Mouse (Mus musculus): ENCODE results near the gene Adcy2. TPM values are rescaled to one million over a fixed set of nuclear protein-coding genes. Genes with fewer than 3 reads are reported as not detected.

Gene Adcy2
- polyA plus RNA-seq, 1 experiment from 2014 or later, result 0.31 TPM

- WGBS (ENCODE audit: insufficient replicate concordance), result 54% methylated on average over 2 of the region's 2 CpGs
- Histone ChIP-seq H3K4me3 (ENCODE audit: low read depth, low read length) (no peak overlapping the region), H3K36me3 (replicated peaks; ENCODE audit: insufficient read depth, low read length) (no peaks in the 10 kb centered on the region), H3K27ac (ENCODE audit: low read depth) (no peak overlapping the region), H3K9me3 (ENCODE audit: low read length) (no peaks in the 10 kb centered on the region), H3K27me3 (ENCODE audit: insufficient read depth, low read length) (no peaks in the 10 kb centered on the region), H3K9ac (replicated peaks) (no peak overlapping the region), H3K4me1 (ENCODE audit: insufficient read depth) (no peaks in the 10 kb centered on the region), H3K4me2 (ENCODE audit: low read depth, low read length) (no peak overlapping the region)
- TF ChIP-seq EP300 (IDR thresholded peaks at IDR 0.05; ENCODE audit: low read depth) (no peak), CTCF (IDR thresholded peaks at IDR 0.05; ENCODE audit: low read depth) (no peak)
- DNase-seq (no peak), ATAC-seq (no peak)
Measured at GRCm38 (mm10) chr13:68942735-68943134, 56.6 kb downstream of the Adcy2 start.

GRCm38 (mm10) chr13:68941429-68941828 lies 57.9 kb downstream of the Adcy2 start:
- H3K9ac ChIP-seq (replicated peaks), result no peak overlapping the region
- no peak overlapping the region for H3K4me2 ChIP-seq (ENCODE audit: low read depth, low read length)
- no peak for DNase-seq
- no peak for ATAC-seq
- H3K9me3 ChIP-seq (ENCODE audit: low read length), result no peaks in the 10 kb centered on the region
- no peak overlapping the region for H3K4me3 ChIP-seq (ENCODE audit: low read depth, low read length)
- H3K36me3 ChIP-seq (replicated peaks; ENCODE audit: insufficient read depth, low read length), result no peaks in the 10 kb centered on the region
- H3K27ac ChIP-seq (ENCODE audit: low read depth), result no peak overlapping the region
- TF ChIP-seq CTCF (IDR thresholded peaks at IDR 0.05; ENCODE audit: low read depth) (no peak), EP300 (IDR thresholded peaks at IDR 0.05; ENCODE audit: low read depth) (no peak)
- no peaks in the 10 kb centered on the region for H3K27me3 ChIP-seq (ENCODE audit: insufficient read depth, low read length)
- WGBS (ENCODE audit: insufficient replicate concordance), result 60% methylated on average over 1 of the region's 1 CpGs
- H3K4me1 ChIP-seq (ENCODE audit: insufficient read depth), result no peaks in the 10 kb centered on the region

DNA sequence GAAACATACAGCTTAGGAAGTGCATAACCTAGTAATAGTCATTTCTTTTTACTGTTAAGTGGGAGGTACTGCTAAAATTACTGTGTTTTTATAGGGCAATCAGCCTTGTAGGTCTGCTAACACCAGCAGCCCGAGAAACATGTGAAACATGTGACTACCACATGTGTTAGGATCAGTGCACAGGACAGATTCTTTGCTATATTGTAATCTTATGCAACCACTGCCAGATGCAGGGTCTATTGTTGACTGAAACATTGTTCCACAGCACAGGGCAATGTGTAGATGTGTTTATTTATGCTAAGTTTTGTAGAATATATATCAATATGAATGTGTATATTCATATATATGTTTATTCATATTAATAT lies 67.1 kb downstream of the Adcy2 start:
- Histone ChIP-seq H3K27ac (ENCODE audit: low read depth) (no peak overlapping the region), H3K4me3 (ENCODE audit: low read depth, low read length) (no peak overlapping the region), H3K36me3 (replicated peaks; ENCODE audit: insufficient read depth, low read length) (no peaks in the 10 kb centered on the region), H3K27me3 (ENCODE audit: insufficient read depth, low read length) (no peaks in the 10 kb centered on the region), H3K9ac (replicated peaks) (no peak overlapping the region), H3K9me3 (ENCODE audit: low read length) (no peaks in the 10 kb centered on the region), H3K4me2 (ENCODE audit: low read depth, low read length) (no peak overlapping the region), H3K4me1 (ENCODE audit: insufficient read depth) (no peaks in the 10 kb centered on the region)
- 56% methylated on average over 1 of the region's 1 CpGs for WGBS (ENCODE audit: insufficient replicate concordance)
- TF ChIP-seq EP300 (IDR thresholded peaks at IDR 0.05; ENCODE audit: low read depth) (no peak), CTCF (IDR thresholded peaks at IDR 0.05; ENCODE audit: low read depth) (no peak)
- ATAC-seq (no peak), DNase-seq (no peak)

DNA sequence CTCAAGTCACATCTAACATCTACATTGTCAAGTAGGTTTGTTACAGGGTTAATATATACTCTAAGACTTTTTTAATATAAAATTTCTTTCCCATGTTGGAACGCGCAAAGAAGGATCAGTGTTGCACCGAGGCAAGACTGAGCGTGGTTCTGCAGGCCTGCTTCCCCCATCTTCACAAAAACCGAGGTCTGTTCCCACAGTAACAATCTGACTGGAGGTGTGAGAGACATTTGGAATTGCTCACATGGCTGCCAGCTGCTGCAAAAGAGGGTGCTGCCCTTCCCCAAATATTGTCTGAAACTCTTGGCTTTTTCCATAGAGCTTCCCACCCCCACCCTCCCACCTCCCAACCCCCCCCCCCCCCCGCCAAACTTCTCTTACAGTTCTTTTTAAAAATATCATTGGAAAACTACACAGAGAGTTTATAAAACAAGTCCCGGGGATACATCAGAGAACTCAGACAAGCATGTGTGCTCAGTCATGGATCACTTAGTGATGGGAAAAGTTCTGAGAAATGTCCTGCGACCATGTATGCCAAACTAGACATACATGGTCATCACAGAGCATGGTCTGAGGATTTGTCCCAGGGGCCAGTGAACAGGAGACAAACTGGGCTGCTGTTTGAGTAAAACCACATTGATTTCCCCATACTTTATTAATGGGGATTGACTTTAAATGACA lies 67.6 kb downstream of the Adcy2 start:
- Histone ChIP-seq H3K9ac (replicated peaks) (no peak overlapping the region), H3K36me3 (replicated peaks; ENCODE audit: insufficient read depth, low read length) (no peaks in the 10 kb centered on the region), H3K4me2 (ENCODE audit: low read depth, low read length) (no peak overlapping the region), H3K27me3 (ENCODE audit: insufficient read depth, low read length) (no peaks in the 10 kb centered on the region), H3K4me1 (ENCODE audit: insufficient read depth) (no peaks in the 10 kb centered on the region), H3K4me3 (ENCODE audit: low read depth, low read length) (no peak overlapping the region), H3K9me3 (ENCODE audit: low read length) (no peaks in the 10 kb centered on the region), H3K27ac (ENCODE audit: low read depth) (no peak overlapping the region)
- TF ChIP-seq EP300 (IDR thresholded peaks at IDR 0.05; ENCODE audit: low read depth) (no peak), CTCF (IDR thresholded peaks at IDR 0.05; ENCODE audit: low read depth) (no peak)
- 84% methylated on average over 8 of the region's 8 CpGs for WGBS (ENCODE audit: insufficient replicate concordance)
- ATAC-seq (no peak), DNase-seq (no peak)

- Histone ChIP-seq H3K27me3 (ENCODE audit: insufficient read depth, low read length) (no peaks in the 10 kb centered on the region), H3K36me3 (replicated peaks; ENCODE audit: insufficient read depth, low read length) (no peaks in the 10 kb centered on the region), H3K4me2 (ENCODE audit: low read depth, low read length) (no peak overlapping the region), H3K4me1 (ENCODE audit: insufficient read depth) (no peaks in the 10 kb centered on the region), H3K4me3 (ENCODE audit: low read depth, low read length) (no peak overlapping the region), H3K9ac (replicated peaks) (no peak overlapping the region), H3K27ac (ENCODE audit: low read depth) (no peak overlapping the region), H3K9me3 (ENCODE audit: low read length) (peaks cover 3% of the 10 kb centered on the region; the same call in 1 of the 2 replicates)
- DNase-seq, result peak; percentile 49
- TF ChIP-seq EP300 (IDR thresholded peaks at IDR 0.05; ENCODE audit: low read depth), result peak; percentile 42; the same call in 1 of the 2 replicates
- no peak for TF ChIP-seq CTCF (IDR thresholded peaks at IDR 0.05; ENCODE audit: low read depth)
- WGBS (ENCODE audit: insufficient replicate concordance), result 23% methylated on average over 6 of the region's 6 CpGs
- peak; percentile 47; the same call in 1 of the 2 replicates for ATAC-seq
Measured at GRCm38 (mm10) chr13:68928469-68928868, 70.9 kb downstream of the Adcy2 start.

GRCm38 (mm10) chr13:68913666-68914288 lies 85.6 kb downstream of the Adcy2 start:
- Histone ChIP-seq H3K4me2 (ENCODE audit: low read depth, low read length) (no peak overlapping the region), H3K4me1 (ENCODE audit: insufficient read depth) (no peaks in the 10 kb centered on the region), H3K9me3 (ENCODE audit: low read length) (no peaks in the 10 kb centered on the region), H3K9ac (replicated peaks) (no peak overlapping the region), H3K36me3 (replicated peaks; ENCODE audit: insufficient read depth, low read length) (no peaks in the 10 kb centered on the region), H3K27me3 (ENCODE audit: insufficient read depth, low read length) (no peaks in the 10 kb centered on the region), H3K27ac (ENCODE audit: low read depth) (no peak overlapping the region), H3K4me3 (ENCODE audit: low read depth, low read length) (no peak overlapping the region)
- no peak for DNase-seq
- WGBS (ENCODE audit: insufficient replicate concordance), result 50% methylated on average over 11 of the region's 11 CpGs
- no peak for ATAC-seq
- no peak for TF ChIP-seq EP300 (IDR thresholded peaks at IDR 0.05; ENCODE audit: low read depth)
- TF ChIP-seq CTCF (IDR thresholded peaks at IDR 0.05; ENCODE audit: low read depth), result no peak

Measured in liver, postnatal 0 days (tissue).